Mouse (Mus musculus) activated CD4-positive, CD25-positive, alpha-beta regulatory T cell (primary cell): ENCODE data around the gene Olfr902. TPM values are rescaled to one million over a fixed set of nuclear protein-coding genes. Genes with fewer than 3 reads are reported as not detected.

Source experiments
- polyA plus RNA-seq, 2 experiments: library from polyadenylated mRNA; unstranded; fragments of 100-300 nt; shearing (Covaris generic); gene quantifications; one replicate each; pipeline ENCODE4 v1.2.1; 2017

Olfr902 gene
- polyA plus RNA-seq, result not detected

DNA sequence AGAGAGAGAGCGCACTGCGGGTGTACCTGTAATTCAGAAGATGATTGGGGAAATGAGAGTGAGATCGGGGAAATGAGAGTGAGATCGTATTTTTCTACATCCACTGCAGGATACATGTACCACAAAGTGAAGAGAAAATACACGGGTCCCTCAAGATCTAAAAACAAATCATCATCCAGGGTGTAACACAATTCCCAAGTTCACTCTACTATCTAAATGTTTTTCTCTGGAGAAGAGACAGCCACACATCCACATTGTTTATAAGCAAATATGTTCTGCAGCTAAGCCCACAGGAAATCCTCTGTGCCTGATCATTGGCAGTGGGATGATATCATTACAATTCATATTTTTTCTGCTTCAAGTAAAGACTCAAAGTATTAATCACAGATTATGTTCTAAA is at the start of gene Olfr902:
Gene Olfr902, plus strand, starts transcription at position 301 of the 400 bp plus-strand sequence.

DNA sequence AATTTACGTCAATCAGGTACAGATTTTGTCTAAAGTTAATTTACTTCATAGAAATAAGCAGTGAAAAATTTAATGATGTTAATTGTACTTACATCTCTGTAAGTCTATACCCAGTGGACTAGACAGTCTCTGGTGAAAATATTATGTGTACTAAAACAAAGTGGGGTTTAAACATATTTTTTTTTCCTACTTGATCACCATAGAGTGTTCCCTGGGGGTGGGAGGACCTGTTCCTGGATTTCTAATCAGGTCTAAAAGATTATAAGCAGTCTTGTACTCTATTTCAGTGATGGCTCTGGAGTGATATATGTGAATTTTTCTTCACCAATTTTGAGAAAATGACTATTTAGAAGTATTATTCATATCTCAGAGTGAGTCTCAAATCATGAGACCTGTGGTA is 46.1 kb upstream of the Olfr902 start, which contains the start of gene Olfr147:
Gene Olfr147, plus strand, starts transcription at position 301 of the 400 bp plus-strand sequence.

DNA sequence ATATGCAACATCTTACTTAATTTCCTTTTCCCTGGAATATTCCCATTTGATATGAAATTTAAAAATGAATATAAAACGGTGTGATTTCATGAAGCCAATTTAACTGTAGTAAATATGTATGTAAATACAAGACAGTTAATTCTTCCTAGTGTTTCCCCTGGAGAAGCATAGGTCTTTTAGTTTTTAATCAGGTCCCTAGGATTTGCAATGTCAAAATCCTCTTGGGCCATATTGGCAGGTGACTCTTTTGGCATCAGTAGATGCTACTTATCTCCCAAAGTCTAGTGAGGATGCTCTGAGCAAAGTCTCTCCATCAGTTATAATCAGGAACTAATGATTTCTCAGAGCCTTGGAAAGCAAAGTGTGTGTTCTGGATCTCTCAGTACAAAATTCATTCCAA is 18.3 kb upstream of the Olfr902 start, which contains the start of gene Olfr901:
Gene Olfr901, plus strand, starts transcription at position 301 of the 400 bp plus-strand sequence.

DNA sequence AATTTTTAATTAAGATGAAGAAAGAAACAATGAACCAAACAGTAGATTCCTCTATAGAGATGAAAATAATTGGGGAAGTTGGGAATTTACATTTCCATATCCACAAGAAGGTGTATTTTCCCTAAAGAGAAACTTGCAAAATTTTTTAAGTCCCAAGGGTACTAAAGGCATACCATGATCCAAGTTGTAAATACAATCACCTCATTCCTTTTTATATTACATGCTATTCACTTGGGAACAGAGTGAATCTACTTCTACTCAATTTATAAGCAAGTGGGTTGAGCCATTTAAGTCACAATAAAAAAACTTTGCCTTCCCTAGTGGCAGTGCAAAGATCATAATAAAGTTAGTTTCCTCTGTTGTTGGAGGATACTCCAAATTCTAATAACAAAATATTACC is 15.4 kb downstream of the Olfr902 start, which contains the start of gene Olfr904:
Gene Olfr904, plus strand, starts transcription at position 301 of the 400 bp plus-strand sequence.

DNA sequence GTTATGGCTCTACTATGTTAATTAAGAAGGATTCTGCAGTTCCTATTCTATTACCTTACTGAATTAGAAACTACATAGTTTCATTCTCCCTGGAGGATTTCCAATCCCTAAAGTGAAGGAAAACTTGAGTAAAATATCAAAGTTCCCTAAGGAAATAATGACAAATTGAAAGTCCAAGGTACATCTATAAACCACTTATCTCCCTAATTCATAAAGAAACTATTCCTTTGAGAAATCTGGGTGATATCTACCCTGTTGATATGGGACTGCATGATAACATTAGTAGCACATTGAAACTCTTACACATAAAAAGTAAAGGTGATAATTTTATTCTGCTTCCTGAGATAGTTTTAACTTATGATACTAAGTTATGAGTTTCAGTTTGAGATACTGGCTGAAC is 23.4 kb downstream of the Olfr902 start, which contains the start of gene Olfr905:
Gene Olfr905, plus strand, starts transcription at position 301 of the 400 bp plus-strand sequence.

DNA sequence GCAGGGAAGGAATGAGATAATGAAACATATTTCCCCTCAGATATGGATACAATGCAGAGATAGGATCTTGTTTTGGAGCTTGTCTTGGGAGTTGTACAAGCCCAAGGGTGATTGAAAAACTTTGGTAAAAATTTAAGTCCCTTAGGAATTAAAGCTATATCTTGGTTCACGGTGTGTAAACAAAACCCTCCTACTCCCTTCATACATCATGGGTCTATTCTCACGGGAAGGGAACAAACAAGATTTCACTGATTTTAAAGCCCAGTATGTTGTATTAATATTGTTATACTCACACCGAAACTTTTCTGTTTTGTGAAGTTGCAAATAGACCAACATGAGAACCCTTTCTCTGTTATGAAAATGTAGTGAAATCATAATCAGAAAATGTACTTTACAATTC is 39.3 kb downstream of the Olfr902 start, which contains the start of gene Olfr906:
Gene Olfr906, plus strand, starts transcription at position 301 of the 400 bp plus-strand sequence.

DNA sequence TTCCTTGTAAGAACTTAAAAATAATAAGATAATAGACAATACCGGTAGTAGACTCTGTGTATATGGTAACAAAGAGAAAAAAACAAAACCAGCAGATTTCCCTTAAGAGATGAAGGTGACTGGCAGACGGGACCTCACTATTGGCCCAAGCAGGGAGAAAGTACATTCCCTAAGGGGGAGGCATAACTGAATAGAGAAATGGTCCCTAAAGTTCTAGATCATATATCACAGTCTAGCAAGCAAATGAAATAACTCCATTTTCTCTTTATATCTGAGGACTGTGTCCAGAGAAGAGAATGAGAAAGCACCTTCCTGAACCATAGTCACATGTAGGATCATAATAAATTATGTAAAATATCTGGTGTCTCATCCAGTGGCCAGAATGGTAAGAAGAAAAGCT is 48.0 kb downstream of the Olfr902 start, which contains the start of gene Olfr907:
Gene Olfr907, plus strand, starts transcription at position 301 of the 400 bp plus-strand sequence.

Other genes with a start within 250 kb of the Olfr902 start
- not detected for gene Olfr893, start 239.3 kb upstream of the Olfr902 start, polyA plus RNA-seq
- gene Olfr894, start 229.6 kb upstream of the Olfr902 start, polyA plus RNA-seq, result not detected
- under 1 TPM in 1 of 2 experiments, not detected in 1; 0.11 TPM for gene Olfr143, start 194.9 kb upstream of the Olfr902 start, polyA plus RNA-seq
- gene Olfr895, start 179.8 kb upstream of the Olfr902 start, polyA plus RNA-seq, result under 1 TPM in 1 of 2 experiments, not detected in 1; 0.18 TPM
- gene Olfr896-ps1, start 156.5 kb upstream of the Olfr902 start, polyA plus RNA-seq, result not detected
- not detected for gene Olfr25, start 118.6 kb upstream of the Olfr902 start, polyA plus RNA-seq
- gene Olfr898, start 99.2 kb upstream of the Olfr902 start, polyA plus RNA-seq, result under 1 TPM; 0.13 to 0.28 TPM
- gene Olfr250, start 80.8 kb upstream of the Olfr902 start, polyA plus RNA-seq, result under 1 TPM in 1 of 2 experiments, not detected in 1; 0.07 TPM
- gene Olfr251, start 70.6 kb upstream of the Olfr902 start, polyA plus RNA-seq, result under 1 TPM in 1 of 2 experiments, not detected in 1; 0.10 TPM
- under 1 TPM in 1 of 2 experiments, not detected in 1; 0.04 TPM for gene Olfr147, start 46.0 kb upstream of the Olfr902 start, polyA plus RNA-seq
- under 1 TPM in 1 of 2 experiments, not detected in 1; 0.10 TPM for gene Olfr901, start 18.2 kb upstream of the Olfr902 start, polyA plus RNA-seq
- gene Olfr904, start 15.5 kb downstream of the Olfr902 start, polyA plus RNA-seq, result not detected
- gene Olfr905, start 23.5 kb downstream of the Olfr902 start, polyA plus RNA-seq, result under 1 TPM in 1 of 2 experiments, not detected in 1; 0.21 TPM
- gene Olfr906, start 39.4 kb downstream of the Olfr902 start, polyA plus RNA-seq, result not detected
- gene Olfr907, start 48.1 kb downstream of the Olfr902 start, polyA plus RNA-seq, result not detected
- gene Olfr911-ps1, start 73.9 kb downstream of the Olfr902 start, polyA plus RNA-seq, result under 1 TPM in 1 of 2 experiments, not detected in 1; 0.06 TPM
- gene Olfr910, start 90.2 kb downstream of the Olfr902 start, polyA plus RNA-seq, result not detected
- under 1 TPM; 0.07 to 0.27 TPM for gene Olfr912, start 132.5 kb downstream of the Olfr902 start, polyA plus RNA-seq
- gene Olfr913, start 145.1 kb downstream of the Olfr902 start, polyA plus RNA-seq, result not detected
- under 1 TPM in 1 of 2 experiments, not detected in 1; 0.04 TPM for gene Olfr914, start 157.4 kb downstream of the Olfr902 start, polyA plus RNA-seq
- gene Olfr916, start 212.2 kb downstream of the Olfr902 start, polyA plus RNA-seq, result under 1 TPM; 0.10 to 0.44 TPM
- not detected for gene Olfr917, start 218.2 kb downstream of the Olfr902 start, polyA plus RNA-seq
- not detected for gene Olfr918, start 226.9 kb downstream of the Olfr902 start, polyA plus RNA-seq